Mouse (Mus musculus) ES-Bruce4 (cell line): ENCODE data around the gene Galnt18.

ENCODE experiments used
- CTCF ChIP-seq: IDR thresholded peaks from one replicate; pipeline ENCODE4 v1.8.1; 2011; ENCODE audit warnings: low read depth, low read length
- EP300 ChIP-seq: IDR thresholded peaks from 2 replicates; pipeline ENCODE4 v1.6.1; 2011; ENCODE audit warnings: low read depth, low read length; ENCODE audit not compliant: insufficient read depth
- POLR2A ChIP-seq: IDR thresholded peaks from one replicate; pipeline ENCODE4 v1.8.1; 2011; ENCODE audit warnings: low read length; ENCODE audit not compliant: insufficient read depth

- TF ChIP-seq CTCF (no peak), POLR2A (no peak), EP300 (no peak)
Measured at GRCm38 (mm10) chr7:111800120-111800519, 20.3 kb upstream of the Galnt18 start.
